Mouse (Mus musculus): ENCODE results near the gene 2900026A02Rik. TPM values are rescaled to one million over a fixed set of nuclear protein-coding genes. Genes with fewer than 3 reads are reported as not detected.

The 2900026A02Rik gene
- 1.8 and 2.2 TPM in 2 replicates for polyA plus RNA-seq (2014; fragmentation: Nextera tagmentation; extraction: Ambion mirVana)

- WGBS: 8% methylated on average over 58 of the region's 62 CpGs
- Histone ChIP-seq H3K4me2 (peak within 1 kb of the TSS; percentile 98), H3K27me3 (replicated peaks; ENCODE audit: control insufficient read depth, insufficient read depth, low read length) (peaks cover 22% of the 10 kb centered on the region), H3K27ac (ENCODE audit: low read depth, low read length) (peak within 1 kb of the TSS; percentile 77), H3K4me3 (ENCODE audit: low read depth, low read length) (peak within 1 kb of the TSS; percentile 68), H3K4me1 (replicated peaks; ENCODE audit: control insufficient read depth, insufficient read depth, low read length) (peaks cover 22% of the 10 kb centered on the region), H3K36me3 (ENCODE audit: control insufficient read depth, insufficient read depth, low read length) (no peaks in the 10 kb centered on the region), H3K9ac (ENCODE audit: low read depth, low read length) (peak within 1 kb of the TSS; percentile 60), H3K9me3 (ENCODE audit: control insufficient read depth, low read length) (no peaks in the 10 kb centered on the region)
- DNase-seq (ENCODE audit: low spot score): peak; percentile 68
- ATAC-seq (replicated peaks; ENCODE audit: low FRiP score): peak; percentile 59
These were observed at the start of gene 2900026A02Rik for GRCm38 (mm10) chr5:113221147-113221865. Gene 2900026A02Rik (minus strand): TSS chr5:113221236.

DNA sequence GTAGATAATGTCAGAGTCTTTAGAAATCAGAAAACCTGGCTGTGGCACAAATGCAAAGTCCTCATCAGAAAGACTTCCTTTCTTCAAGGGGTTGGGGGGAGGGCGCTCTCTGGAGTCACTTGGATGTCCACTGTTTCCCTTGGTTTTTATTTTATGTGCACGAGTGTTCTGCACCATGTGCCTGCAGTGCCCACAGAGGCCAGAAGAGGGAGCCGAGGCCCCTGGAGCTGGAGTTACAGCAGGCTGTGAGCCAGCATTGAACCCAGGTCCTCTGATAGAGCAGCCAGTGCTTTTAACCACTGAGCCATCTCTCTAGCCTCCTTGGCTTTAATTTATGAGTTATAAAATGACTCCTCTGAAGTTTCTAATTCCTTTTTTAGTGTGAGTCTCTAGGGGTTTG, 49.0 kb upstream of the 2900026A02Rik start:
- 63% methylated on average over 3 of the region's 3 CpGs for WGBS
- Histone ChIP-seq H3K9me3 (ENCODE audit: control insufficient read depth, low read length) (no peaks in the 10 kb centered on the region), H3K4me2 (no peak overlapping the region), H3K36me3 (ENCODE audit: control insufficient read depth, insufficient read depth, low read length) (0 out of 2 replicates have a peak, but pooled peaks cover under 1% of the 10 kb centered on the region), H3K9ac (ENCODE audit: low read depth, low read length) (no peak overlapping the region), H3K27me3 (replicated peaks; ENCODE audit: control insufficient read depth, insufficient read depth, low read length) (no peaks in the 10 kb centered on the region), H3K4me3 (ENCODE audit: low read depth, low read length) (no peak overlapping the region), H3K27ac (ENCODE audit: low read depth, low read length) (no peak overlapping the region), H3K4me1 (replicated peaks; ENCODE audit: control insufficient read depth, insufficient read depth, low read length) (no peaks in the 10 kb centered on the region)
- ATAC-seq (replicated peaks; ENCODE audit: low FRiP score) (no peak), DNase-seq (ENCODE audit: low spot score) (no peak)

GRCm38 (mm10) chr5:113268246-113268645, 47.2 kb upstream of the 2900026A02Rik start:
- Histone ChIP-seq H3K9ac (ENCODE audit: low read depth, low read length) (no peak overlapping the region), H3K27ac (ENCODE audit: low read depth, low read length) (no peak overlapping the region), H3K36me3 (ENCODE audit: control insufficient read depth, insufficient read depth, low read length) (0 out of 2 replicates have a peak, but pooled peaks cover 2% of the 10 kb centered on the region), H3K4me2 (no peak overlapping the region), H3K27me3 (replicated peaks; ENCODE audit: control insufficient read depth, insufficient read depth, low read length) (no peaks in the 10 kb centered on the region), H3K4me1 (replicated peaks; ENCODE audit: control insufficient read depth, insufficient read depth, low read length) (no peaks in the 10 kb centered on the region), H3K4me3 (ENCODE audit: low read depth, low read length) (no peak overlapping the region), H3K9me3 (ENCODE audit: control insufficient read depth, low read length) (no peaks in the 10 kb centered on the region)
- DNase-seq (ENCODE audit: low spot score) (no peak), ATAC-seq (replicated peaks; ENCODE audit: low FRiP score) (no peak; the same call in 1 of the 2 replicates)

DNA sequence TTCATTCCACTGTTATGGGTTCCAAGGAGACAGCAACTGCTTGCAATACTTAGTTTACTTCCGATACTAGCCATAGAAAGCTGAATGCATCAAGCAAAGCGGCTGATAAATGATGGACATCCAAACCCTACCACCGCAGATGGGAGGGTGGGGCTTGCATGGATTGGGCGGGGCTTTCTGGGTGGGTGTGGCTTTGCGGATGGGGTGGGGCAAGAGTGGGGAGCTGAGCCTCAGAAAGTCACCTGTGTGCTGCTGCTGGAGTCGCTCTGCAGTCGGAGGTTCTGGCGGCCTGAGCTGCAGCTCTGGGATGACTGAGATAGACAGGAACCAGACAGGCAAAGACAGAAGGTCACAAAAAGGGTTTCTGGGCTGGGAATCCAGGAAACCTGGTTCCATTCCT, 44.6 kb upstream of the 2900026A02Rik start:
- Histone ChIP-seq H3K36me3 (ENCODE audit: control insufficient read depth, insufficient read depth, low read length) (0 out of 2 replicates have a peak, but pooled peaks cover 2% of the 10 kb centered on the region), H3K4me1 (replicated peaks; ENCODE audit: control insufficient read depth, insufficient read depth, low read length) (no peaks in the 10 kb centered on the region), H3K27ac (ENCODE audit: low read depth, low read length) (no peak overlapping the region), H3K9ac (ENCODE audit: low read depth, low read length) (no peak overlapping the region), H3K27me3 (replicated peaks; ENCODE audit: control insufficient read depth, insufficient read depth, low read length) (no peaks in the 10 kb centered on the region), H3K9me3 (ENCODE audit: control insufficient read depth, low read length) (no peaks in the 10 kb centered on the region), H3K4me3 (ENCODE audit: low read depth, low read length) (no peak overlapping the region), H3K4me2 (no peak overlapping the region)
- ATAC-seq (replicated peaks; ENCODE audit: low FRiP score) (no peak), DNase-seq (ENCODE audit: low spot score) (no peak)
- WGBS: 74% methylated on average over 8 of the region's 8 CpGs

DNA sequence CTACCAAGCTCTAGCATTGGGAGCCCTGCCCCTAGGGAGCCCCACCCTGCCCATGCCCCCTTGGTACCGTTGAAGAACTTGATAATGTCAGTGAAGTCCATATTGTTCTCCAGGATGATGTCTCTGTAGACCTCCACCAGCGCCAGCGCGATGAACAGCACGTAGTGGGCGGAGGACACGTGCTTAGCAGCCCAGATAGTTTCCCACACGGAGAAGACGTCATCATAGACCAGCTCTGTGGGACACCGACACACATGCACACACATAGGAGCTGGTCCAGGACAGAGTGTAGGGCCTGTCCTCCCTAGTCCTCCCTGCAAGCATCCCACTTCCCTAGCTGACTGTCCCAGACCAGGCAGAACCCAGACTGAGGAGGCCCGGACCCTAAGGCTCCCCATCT, 29.8 kb upstream of the 2900026A02Rik start:
- no peak overlapping the region for H3K27ac ChIP-seq (ENCODE audit: low read depth, low read length)
- WGBS: 85% methylated on average over 11 of the region's 11 CpGs
- H3K27me3 ChIP-seq (replicated peaks; ENCODE audit: control insufficient read depth, insufficient read depth, low read length): no peaks in the 10 kb centered on the region

GRCm38 (mm10) chr5:113249263-113249930, 28.4 kb upstream of the 2900026A02Rik start:
- H3K4me1 ChIP-seq (replicated peaks; ENCODE audit: control insufficient read depth, insufficient read depth, low read length): no peaks in the 10 kb centered on the region
- no peak overlapping the region for H3K9ac ChIP-seq (ENCODE audit: low read depth, low read length)
- 82% methylated on average over 8 of the region's 8 CpGs for WGBS
- no peak overlapping the region for H3K4me2 ChIP-seq
- no peaks in the 10 kb centered on the region for H3K27me3 ChIP-seq (replicated peaks; ENCODE audit: control insufficient read depth, insufficient read depth, low read length)
- ATAC-seq (replicated peaks; ENCODE audit: low FRiP score) (no peak), DNase-seq (ENCODE audit: low spot score) (no peak)
- H3K4me3 ChIP-seq (ENCODE audit: low read depth, low read length): no peak overlapping the region
- H3K36me3 ChIP-seq (ENCODE audit: control insufficient read depth, insufficient read depth, low read length): no peaks in the 10 kb centered on the region
- no peaks in the 10 kb centered on the region for H3K9me3 ChIP-seq (ENCODE audit: control insufficient read depth, low read length)
- H3K27ac ChIP-seq (ENCODE audit: low read depth, low read length): no peak overlapping the region

More for the DNA sequence above, 29.8 kb upstream of the 2900026A02Rik start:
- ATAC-seq (replicated peaks; ENCODE audit: low FRiP score): no peak
- DNase-seq (ENCODE audit: low spot score): no peak
- no peaks in the 10 kb centered on the region for H3K9me3 ChIP-seq (ENCODE audit: control insufficient read depth, low read length)
- no peaks in the 10 kb centered on the region for H3K4me1 ChIP-seq (replicated peaks; ENCODE audit: control insufficient read depth, insufficient read depth, low read length)
- no peak overlapping the region for H3K4me2 ChIP-seq
- no peaks in the 10 kb centered on the region for H3K36me3 ChIP-seq (ENCODE audit: control insufficient read depth, insufficient read depth, low read length)
- H3K9ac ChIP-seq (ENCODE audit: low read depth, low read length): no peak overlapping the region
- H3K4me3 ChIP-seq (ENCODE audit: low read depth, low read length): no peak overlapping the region

GRCm38 (mm10) chr5:113230196-113230595, 9.2 kb upstream of the 2900026A02Rik start:
- 73% methylated on average over 5 of the region's 5 CpGs for WGBS

DNA sequence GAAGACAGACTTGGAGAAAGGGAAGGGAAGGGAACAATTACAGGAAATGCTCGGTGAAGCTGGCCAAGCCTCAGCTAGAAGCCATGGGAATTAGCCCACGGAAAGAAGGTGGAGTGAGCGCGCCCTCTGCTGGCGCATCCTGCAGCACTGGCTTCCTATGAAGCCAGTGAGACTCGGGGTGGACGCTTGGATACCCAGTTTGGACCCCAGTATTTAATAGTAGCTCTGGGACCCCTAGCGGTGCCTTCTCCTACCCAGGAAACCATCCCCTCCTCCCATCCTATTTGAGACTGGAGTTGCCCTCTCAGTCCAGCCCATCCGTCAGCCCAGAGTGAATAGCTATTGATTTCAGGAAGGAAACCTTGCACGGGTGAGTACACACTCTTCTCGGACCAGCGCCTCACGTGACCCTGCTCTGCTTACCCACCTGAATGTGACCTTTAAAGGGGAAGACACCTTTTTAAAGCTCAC, 5.6 kb upstream of the 2900026A02Rik start, which contains the start of gene Tmem211:
TSS of gene Tmem211 (plus strand) at position 278 of the 471 bp plus-strand sequence.
- H3K36me3 ChIP-seq (ENCODE audit: control insufficient read depth, insufficient read depth, low read length): no peaks in the 10 kb centered on the region
- ATAC-seq (replicated peaks; ENCODE audit: low FRiP score): peak; percentile 73
- H3K4me3 ChIP-seq (ENCODE audit: low read depth, low read length): no peak within 1 kb of the TSS
- 0 out of 2 replicates have a peak, but pooled peaks cover 6% of the 10 kb centered on the region for H3K27me3 ChIP-seq (replicated peaks; ENCODE audit: control insufficient read depth, insufficient read depth, low read length)
- H3K4me1 ChIP-seq (replicated peaks; ENCODE audit: control insufficient read depth, insufficient read depth, low read length): peaks cover 7% of the 10 kb centered on the region; the same call in 1 of the 2 replicates
- H3K9ac ChIP-seq (ENCODE audit: low read depth, low read length): no peak within 1 kb of the TSS
- no peaks in the 10 kb centered on the region for H3K9me3 ChIP-seq (ENCODE audit: control insufficient read depth, low read length)
- 1% methylated on average over 13 of the region's 13 CpGs for WGBS
- peak; percentile 79 for DNase-seq (ENCODE audit: low spot score)
- H3K27ac ChIP-seq (ENCODE audit: low read depth, low read length): peak within 1 kb of the TSS; percentile 38; the same call in 1 of the 2 replicates
- peak within 1 kb of the TSS; percentile 41 for H3K4me2 ChIP-seq

More at GRCm38 (mm10) chr5:113230196-113230595, 9.2 kb upstream of the 2900026A02Rik start:
- H3K27me3 ChIP-seq (replicated peaks; ENCODE audit: control insufficient read depth, insufficient read depth, low read length): 0 out of 2 replicates have a peak, but pooled peaks cover 6% of the 10 kb centered on the region
- H3K9ac ChIP-seq (ENCODE audit: low read depth, low read length): no peak overlapping the region
- H3K4me3 ChIP-seq (ENCODE audit: low read depth, low read length): no peak overlapping the region
- DNase-seq (ENCODE audit: low spot score): no peak
- H3K4me2 ChIP-seq: no peak overlapping the region
- no peaks in the 10 kb centered on the region for H3K36me3 ChIP-seq (ENCODE audit: control insufficient read depth, insufficient read depth, low read length)
- peaks cover 7% of the 10 kb centered on the region; the same call in 1 of the 2 replicates for H3K4me1 ChIP-seq (replicated peaks; ENCODE audit: control insufficient read depth, insufficient read depth, low read length)
- no peak overlapping the region for H3K27ac ChIP-seq (ENCODE audit: low read depth, low read length)
- ATAC-seq (replicated peaks; ENCODE audit: low FRiP score): no peak
- no peaks in the 10 kb centered on the region for H3K9me3 ChIP-seq (ENCODE audit: control insufficient read depth, low read length)

All from liver, embryonic 11.5 days (tissue).